Mouse (Mus musculus): ENCODE results near the gene Kifc3. TPM values are rescaled to one million over a fixed set of nuclear protein-coding genes. Genes with fewer than 3 reads are reported as not detected.
"Not testable (repeated sequence)": the region's sequence is repeated elsewhere in the genome, so short reads cannot be mapped to it uniquely, and the experiment has no call there.

Kifc3 gene
- 16.4 and 16.5 TPM in 2 replicates for polyA plus RNA-seq (2016; fragmentation: Nextera tagmentation; extraction: Ambion mirVana)

- H3K4me1 ChIP-seq (replicated peaks), result no peaks in the 10 kb centered on the region
- 0 out of 2 replicates have a peak, but pooled peaks cover 3% of the 10 kb centered on the region for H3K27me3 ChIP-seq
- H3K9me3 ChIP-seq, result no peaks in the 10 kb centered on the region
- no peaks in the 10 kb centered on the region for H3K36me3 ChIP-seq
- no peak within 1 kb of the TSS for H3K4me3 ChIP-seq (replicated peaks)
- WGBS, result 58% methylated on average over 14 of the region's 14 CpGs
- H3K9ac ChIP-seq (replicated peaks), result no peak within 1 kb of the TSS
- no peak within 1 kb of the TSS for H3K27ac ChIP-seq
- no peak within 1 kb of the TSS for H3K4me2 ChIP-seq
- no peak for ATAC-seq (ENCODE audit: insufficient number of reproducible peaks, insufficient read depth, low FRiP score, low TSS enrichment, low read depth)
Observed at GRCm38 (mm10) chr8:95202649-95203275, at the start of gene Kifc3. Kifc3 (minus strand) TSS chr8:95202812.

DNA sequence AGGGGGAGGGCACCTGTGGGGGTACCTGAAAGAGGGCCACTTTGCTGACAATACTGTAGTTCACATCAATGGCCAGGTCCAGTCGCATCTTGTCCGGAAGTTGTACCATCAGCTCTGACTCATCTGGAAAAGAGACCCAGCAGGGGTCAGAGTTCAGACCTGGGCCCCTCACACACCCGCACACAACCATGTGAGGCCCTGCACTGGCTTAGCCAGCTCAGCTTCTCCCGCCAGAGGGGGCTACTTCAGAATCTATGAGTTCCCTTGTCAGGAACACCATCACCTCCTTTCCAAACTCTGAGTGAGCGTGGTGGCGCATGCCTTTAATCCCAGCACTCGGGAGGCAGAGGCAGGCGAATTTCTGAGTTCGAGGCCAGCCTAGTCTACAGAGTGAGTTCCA is 49.4 kb upstream of the Kifc3 start:
- H3K4me2 ChIP-seq, result no peak overlapping the region
- WGBS, result 62% methylated on average over 9 of the region's 9 CpGs

DNA sequence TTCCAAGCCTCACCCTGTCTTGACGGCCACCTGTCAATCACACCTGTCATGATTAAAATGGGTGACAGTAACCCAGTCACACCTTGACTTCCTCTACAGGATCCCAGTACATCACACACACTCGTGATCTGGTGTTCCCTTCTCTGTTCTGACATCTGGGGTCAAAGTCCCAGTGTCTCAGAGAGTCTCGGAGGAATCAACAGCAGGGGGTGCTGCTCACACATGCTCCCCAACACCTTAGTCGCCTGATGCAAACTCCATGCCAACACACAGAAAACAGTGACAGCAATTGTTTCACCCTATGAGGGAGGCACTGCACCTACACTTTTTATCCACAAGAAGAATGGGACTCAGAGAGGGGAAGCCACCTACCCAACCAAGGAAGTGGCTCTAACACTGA is 47.2 kb upstream of the Kifc3 start:
- Histone ChIP-seq H3K9me3 (no peaks in the 10 kb centered on the region), H3K4me2 (no peak overlapping the region), H3K4me3 (replicated peaks) (no peak overlapping the region), H3K4me1 (replicated peaks) (peaks cover 6% of the 10 kb centered on the region), H3K27ac (no peak overlapping the region), H3K36me3 (no peaks in the 10 kb centered on the region), H3K27me3 (no peaks in the 10 kb centered on the region), H3K9ac (replicated peaks) (no peak overlapping the region)
- no peak for ATAC-seq (ENCODE audit: insufficient number of reproducible peaks, insufficient read depth, low FRiP score, low TSS enrichment, low read depth)
- WGBS, result 50% methylated on average over 4 of the region's 4 CpGs

More for the DNA sequence above, 49.4 kb upstream of the Kifc3 start:
- Histone ChIP-seq H3K9ac (replicated peaks) (no peak overlapping the region), H3K27me3 (no peaks in the 10 kb centered on the region), H3K9me3 (no peaks in the 10 kb centered on the region), H3K4me1 (replicated peaks) (no peaks in the 10 kb centered on the region), H3K4me3 (replicated peaks) (no peak overlapping the region), H3K27ac (no peak overlapping the region), H3K36me3 (no peaks in the 10 kb centered on the region)
- ATAC-seq (ENCODE audit: insufficient number of reproducible peaks, insufficient read depth, low FRiP score, low TSS enrichment, low read depth), result no peak

GRCm38 (mm10) chr8:95247277-95247676 is 44.7 kb upstream of the Kifc3 start:
- Histone ChIP-seq H3K4me3 (replicated peaks) (no peak overlapping the region), H3K27me3 (no peaks in the 10 kb centered on the region), H3K4me2 (no peak overlapping the region), H3K9me3 (no peaks in the 10 kb centered on the region), H3K27ac (no peak overlapping the region), H3K36me3 (no peaks in the 10 kb centered on the region), H3K9ac (replicated peaks) (no peak overlapping the region), H3K4me1 (replicated peaks) (peaks cover 11% of the 10 kb centered on the region)
- ATAC-seq (ENCODE audit: insufficient number of reproducible peaks, insufficient read depth, low FRiP score, low TSS enrichment, low read depth), result no peak
- 69% methylated on average over 5 of the region's 5 CpGs for WGBS

DNA sequence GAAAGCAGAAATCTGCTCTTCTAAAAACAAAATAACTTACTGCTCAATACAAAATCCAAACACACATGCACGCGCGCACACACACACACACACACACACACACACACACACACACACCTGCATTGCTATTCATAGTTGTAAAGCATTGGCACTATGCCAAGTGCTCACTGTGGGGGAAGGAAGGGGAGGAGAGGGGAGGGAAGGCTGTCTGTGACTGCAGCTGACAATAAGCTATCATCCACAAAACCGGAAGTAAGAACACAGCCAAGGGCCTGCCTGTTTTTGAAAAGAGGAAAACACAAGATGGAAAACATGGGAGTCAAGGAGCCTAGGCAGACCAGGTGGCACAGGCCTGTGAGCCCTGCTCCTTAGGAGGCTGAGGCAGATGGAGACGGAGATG is 42.6 kb upstream of the Kifc3 start:
- Histone ChIP-seq H3K4me1 (replicated peaks) (peaks cover 11% of the 10 kb centered on the region), H3K4me3 (replicated peaks) (no peak overlapping the region), H3K36me3 (no peaks in the 10 kb centered on the region), H3K27me3 (no peaks in the 10 kb centered on the region), H3K27ac (peak overlapping the region; percentile 20; the same call in 1 of the 2 replicates), H3K4me2 (no peak overlapping the region), H3K9me3 (no peaks in the 10 kb centered on the region), H3K9ac (replicated peaks) (no peak overlapping the region)
- WGBS, result 72% methylated on average over 5 of the region's 5 CpGs
- no peak for ATAC-seq (ENCODE audit: insufficient number of reproducible peaks, insufficient read depth, low FRiP score, low TSS enrichment, low read depth)

DNA sequence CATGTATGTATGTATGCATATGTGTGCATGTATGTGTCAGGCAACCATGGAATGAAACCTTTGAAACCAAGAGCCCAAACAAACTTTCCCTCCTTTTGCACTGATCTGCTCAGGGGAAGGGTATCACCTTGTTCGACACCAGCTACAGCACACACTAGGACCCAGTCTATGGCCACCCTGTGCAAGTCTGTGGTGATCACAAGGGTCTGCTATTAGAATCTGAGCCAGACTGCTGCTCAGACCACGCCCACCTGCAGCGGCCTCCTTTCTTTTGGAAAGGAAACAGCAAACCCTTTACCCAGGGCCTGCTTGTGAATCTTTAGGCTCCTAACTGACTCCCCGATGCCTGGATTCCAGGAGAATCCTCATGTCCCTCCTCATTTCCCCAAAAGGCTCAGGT is 41.2 kb upstream of the Kifc3 start:
- Histone ChIP-seq H3K27ac (no peak overlapping the region), H3K27me3 (no peaks in the 10 kb centered on the region), H3K4me3 (replicated peaks) (no peak overlapping the region), H3K9ac (replicated peaks) (no peak overlapping the region), H3K36me3 (no peaks in the 10 kb centered on the region), H3K9me3 (no peaks in the 10 kb centered on the region), H3K4me1 (replicated peaks) (peaks cover 11% of the 10 kb centered on the region), H3K4me2 (no peak overlapping the region)
- ATAC-seq (ENCODE audit: insufficient number of reproducible peaks, insufficient read depth, low FRiP score, low TSS enrichment, low read depth), result no peak
- 65% methylated on average over 4 of the region's 4 CpGs for WGBS

DNA sequence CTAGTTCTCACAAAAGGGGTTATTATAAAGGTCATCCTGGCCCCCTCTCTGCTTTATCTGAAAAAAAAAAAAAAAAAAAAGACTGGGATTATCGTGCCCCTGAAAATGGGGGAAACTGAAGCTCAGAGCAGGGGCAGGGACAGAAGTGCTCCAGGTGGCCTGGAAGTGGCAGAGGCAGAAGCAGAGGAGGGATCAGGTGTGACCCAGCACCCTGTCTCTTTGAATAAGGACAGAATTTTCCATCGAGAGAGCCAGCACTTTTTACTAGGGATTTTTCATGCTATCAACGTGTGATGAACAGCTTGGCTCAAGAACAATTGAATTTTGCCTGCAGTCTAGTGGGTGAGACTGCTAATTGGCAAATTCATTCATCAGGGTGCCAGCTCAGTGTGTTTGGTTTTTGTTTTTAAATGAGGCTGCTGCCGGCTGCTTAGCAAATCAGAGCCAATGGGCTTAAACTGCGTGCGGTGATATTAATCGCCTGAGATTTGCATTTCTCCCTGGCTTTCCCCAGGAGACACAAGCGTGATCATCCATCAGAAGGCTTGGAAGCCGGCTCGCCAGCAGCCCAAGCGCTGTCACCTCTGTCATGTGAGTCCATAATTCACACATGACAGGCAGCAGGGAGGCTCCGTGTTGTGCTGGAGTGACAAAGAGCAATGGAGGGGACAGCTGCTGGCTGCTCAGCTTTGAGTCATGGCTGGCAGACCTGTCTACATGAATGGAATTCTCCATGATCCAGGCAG is 40.4 kb upstream of the Kifc3 start:
- no peak for ATAC-seq (ENCODE audit: insufficient number of reproducible peaks, insufficient read depth, low FRiP score, low TSS enrichment, low read depth)
- Histone ChIP-seq H3K4me1 (replicated peaks) (peaks cover 11% of the 10 kb centered on the region), H3K4me2 (no peak overlapping the region), H3K9ac (replicated peaks) (no peak overlapping the region), H3K9me3 (no peaks in the 10 kb centered on the region), H3K27ac (no peak overlapping the region), H3K36me3 (no peaks in the 10 kb centered on the region), H3K27me3 (no peaks in the 10 kb centered on the region), H3K4me3 (replicated peaks) (no peak overlapping the region)
- WGBS, result 50% methylated on average over 12 of the region's 12 CpGs

DNA sequence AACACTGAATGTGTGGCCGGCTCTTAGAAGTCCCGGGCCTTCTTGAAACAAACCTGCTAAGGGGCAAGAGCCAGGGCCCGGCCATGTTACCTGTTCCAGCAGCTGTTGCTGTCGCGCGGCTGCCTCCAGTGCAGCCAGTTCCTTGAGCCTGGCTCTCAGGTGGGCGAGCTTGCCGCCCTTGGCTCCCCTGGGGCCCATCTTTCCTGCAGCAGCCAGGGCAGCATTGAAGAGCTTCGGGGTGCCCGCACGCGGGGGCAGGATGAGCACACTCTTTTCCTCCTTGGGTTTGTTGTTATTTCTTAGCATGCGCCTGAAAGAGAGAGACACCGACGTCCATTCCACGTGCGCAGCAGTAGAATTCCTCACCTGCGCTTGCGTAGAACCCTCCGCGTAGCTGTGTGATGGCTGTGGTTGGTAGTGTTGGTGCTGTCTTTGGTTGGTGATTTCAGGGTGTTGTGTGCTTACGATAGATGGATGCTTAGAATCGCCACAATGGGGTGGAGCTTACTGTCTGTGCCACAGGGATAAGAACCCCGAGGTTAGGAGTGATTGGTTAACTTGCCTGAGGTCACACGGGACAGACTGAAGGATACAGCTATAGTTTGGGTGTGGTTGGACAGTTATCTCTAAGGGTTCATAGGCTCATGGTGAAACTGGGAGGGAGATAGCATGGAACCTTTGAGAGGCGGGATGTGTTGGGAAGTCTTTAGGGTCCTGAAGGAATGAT is 39.6 kb upstream of the Kifc3 start:
- Histone ChIP-seq H3K9me3 (no peaks in the 10 kb centered on the region), H3K4me1 (replicated peaks) (peaks cover 11% of the 10 kb centered on the region), H3K36me3 (no peaks in the 10 kb centered on the region), H3K4me3 (replicated peaks) (no peak overlapping the region), H3K27ac (no peak overlapping the region), H3K9ac (replicated peaks) (no peak overlapping the region), H3K27me3 (no peaks in the 10 kb centered on the region), H3K4me2 (no peak overlapping the region)
- WGBS, result 87% methylated on average over 26 of the region's 26 CpGs
- no peak for ATAC-seq (ENCODE audit: insufficient number of reproducible peaks, insufficient read depth, low FRiP score, low TSS enrichment, low read depth)

DNA sequence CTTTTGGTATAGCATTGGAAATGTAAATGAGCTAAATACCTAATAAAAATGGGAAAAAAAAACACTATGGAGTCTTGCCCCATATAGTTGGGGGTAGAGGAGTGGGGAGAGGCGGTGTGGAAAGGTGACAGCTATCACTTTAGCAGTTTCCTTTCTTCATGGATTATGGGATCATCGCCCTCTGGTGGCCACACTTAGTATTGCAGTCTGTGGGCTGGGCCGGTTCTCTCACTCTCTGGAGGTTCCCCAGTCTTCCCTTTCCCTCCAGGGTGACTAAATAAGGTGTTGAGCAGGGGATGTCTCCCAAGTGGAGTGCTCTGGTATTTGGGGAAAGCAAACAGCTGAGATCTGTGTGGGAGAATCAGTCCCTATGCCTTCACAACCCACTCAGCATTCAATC is 33.1 kb upstream of the Kifc3 start:
- no peak for ATAC-seq (ENCODE audit: insufficient number of reproducible peaks, insufficient read depth, low FRiP score, low TSS enrichment, low read depth)
- Histone ChIP-seq H3K4me2 (no peak overlapping the region), H3K9me3 (peaks cover 4% of the 10 kb centered on the region; the same call in 1 of the 2 replicates), H3K36me3 (no peaks in the 10 kb centered on the region), H3K27me3 (no peaks in the 10 kb centered on the region), H3K4me3 (replicated peaks) (no peak overlapping the region), H3K9ac (replicated peaks) (no peak overlapping the region), H3K4me1 (replicated peaks) (no peaks in the 10 kb centered on the region), H3K27ac (no peak overlapping the region)
- 4% methylated on average over 3 of the region's 3 CpGs for WGBS

DNA sequence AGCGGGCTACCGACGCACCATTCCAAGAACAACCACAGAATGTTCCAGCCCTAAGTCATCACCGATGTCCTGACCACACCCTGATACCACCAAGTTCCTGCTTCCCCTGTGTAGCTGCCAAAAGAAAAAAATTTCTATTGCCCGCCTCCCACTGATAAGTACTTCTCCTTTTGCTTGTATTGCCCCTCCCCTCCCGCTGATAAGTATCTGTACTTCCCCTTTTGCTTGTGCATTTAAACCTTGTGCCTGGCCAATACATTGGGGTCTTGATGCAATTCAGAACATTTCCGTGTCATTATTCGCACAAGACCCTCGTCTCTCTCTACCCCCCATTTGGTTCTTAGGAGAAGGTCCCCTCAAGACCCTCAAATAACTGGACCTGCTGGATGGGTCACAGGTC is 27.5 kb upstream of the Kifc3 start:
- H3K27me3 ChIP-seq; H3K4me2 ChIP-seq; H3K27ac ChIP-seq; ATAC-seq (ENCODE audit: insufficient number of reproducible peaks, insufficient read depth, low FRiP score, low TSS enrichment, low read depth); H3K36me3 ChIP-seq; H3K4me1 ChIP-seq (replicated peaks); H3K4me3 ChIP-seq (replicated peaks); H3K9ac ChIP-seq (replicated peaks); H3K9me3 ChIP-seq: not testable (repeated sequence)
- 93% methylated on average over 9 of the region's 9 CpGs for WGBS

GRCm38 (mm10) chr8:95227151-95227468 is 24.5 kb upstream of the Kifc3 start:
- ATAC-seq (ENCODE audit: insufficient number of reproducible peaks, insufficient read depth, low FRiP score, low TSS enrichment, low read depth), result no peak
- Histone ChIP-seq H3K27ac (0 out of 2 replicates have a peak overlapping the region, but pooled peaks have one; percentile 29), H3K4me1 (replicated peaks) (peaks cover 6% of the 10 kb centered on the region), H3K9ac (replicated peaks) (no peak overlapping the region), H3K27me3 (no peaks in the 10 kb centered on the region), H3K4me3 (replicated peaks) (no peak overlapping the region), H3K4me2 (no peak overlapping the region), H3K36me3 (no peaks in the 10 kb centered on the region), H3K9me3 (no peaks in the 10 kb centered on the region)
- 46% methylated on average over 2 of the region's 2 CpGs for WGBS

Measured in limb, embryonic 12.5 days (tissue).